Mouse (Mus musculus): Measurements from ENCODE around the gene Secisbp2. TPM values are rescaled to one million over a fixed set of nuclear protein-coding genes. Genes with fewer than 3 reads are reported as not detected.

Secisbp2 gene
- polyA plus RNA-seq, 1 experiment, result 25.8 TPM

- no peaks in the 10 kb centered on the region for H3K36me3 ChIP-seq (ENCODE audit: control insufficient read depth, insufficient read depth, low read length)
- H3K4me3 ChIP-seq (ENCODE audit: extremely low read depth, insufficient read depth, insufficient read length), result no peak overlapping the region
- 73% methylated on average over 11 of the region's 11 CpGs for WGBS
- TF ChIP-seq CTCF (IDR thresholded peaks at IDR 0.05; ENCODE audit: extremely low read depth, insufficient read depth, insufficient read length, insufficient replicate concordance) (no peak), POLR2A (IDR thresholded peaks at IDR 0.05; ENCODE audit: low read depth, low read length) (no peak)
- no peaks in the 10 kb centered on the region for H3K27me3 ChIP-seq (ENCODE audit: control insufficient read depth, insufficient read depth, low read length)
- peaks cover 2% of the 10 kb centered on the region; the same call in 1 of the 2 replicates for H3K4me1 ChIP-seq (ENCODE audit: control insufficient read depth, insufficient read depth, insufficient read length)
- no peak for DNase-seq (ENCODE audit: low read depth in 1 of 2, low spot score in 2 of 2)
- H3K27ac ChIP-seq (ENCODE audit: insufficient read depth, low read length), result no peak overlapping the region
Observed at GRCm38 (mm10) chr13:51642171-51642778, 9.2 kb upstream of the Secisbp2 start.

DNA sequence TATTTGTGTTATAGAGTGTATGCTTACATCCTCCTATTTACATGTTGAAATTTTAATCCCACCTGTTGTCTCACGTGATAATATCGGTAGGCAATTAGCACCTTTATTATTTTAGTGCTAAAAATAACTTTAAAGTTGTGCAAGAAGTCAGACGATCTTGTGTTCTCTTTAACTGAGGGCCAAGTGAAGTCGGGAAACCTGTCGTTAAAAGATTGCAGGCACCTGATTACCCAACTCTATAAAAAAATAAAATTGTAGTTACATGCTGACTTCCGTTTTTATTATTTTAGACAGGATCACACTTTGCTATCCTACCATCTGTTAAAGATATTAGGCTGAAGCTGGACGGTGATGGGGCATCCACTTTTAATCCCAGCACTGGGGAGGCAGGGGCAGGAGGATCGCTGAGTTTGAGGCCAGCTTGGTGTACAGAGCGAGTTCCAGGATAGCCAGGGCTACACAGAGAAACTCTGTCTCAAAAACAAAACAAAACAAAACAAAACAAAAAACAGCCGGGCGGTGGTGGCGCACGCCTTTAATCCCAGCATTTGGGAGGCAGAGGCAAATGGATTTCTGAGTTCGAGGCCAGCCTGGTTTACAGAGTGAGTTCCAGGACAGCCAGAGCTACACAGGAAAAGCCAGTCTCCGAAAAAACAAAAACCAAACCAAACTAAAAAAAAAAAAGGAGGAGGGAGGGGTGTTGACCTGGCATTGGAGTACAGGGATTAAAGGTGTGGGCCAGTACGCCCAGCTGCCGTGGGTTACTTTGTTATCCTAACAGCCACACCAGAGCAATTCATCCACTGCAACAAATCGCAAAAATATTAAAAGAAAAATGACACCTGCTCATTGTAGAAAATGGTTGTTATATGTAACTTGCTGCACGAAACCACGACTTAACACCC, 7.3 kb upstream of the Secisbp2 start:
- no peaks in the 10 kb centered on the region for H3K36me3 ChIP-seq (ENCODE audit: control insufficient read depth, insufficient read depth, low read length)
- peak overlapping the region; percentile 87 for H3K27ac ChIP-seq (ENCODE audit: insufficient read depth, low read length)
- no peaks in the 10 kb centered on the region for H3K27me3 ChIP-seq (ENCODE audit: control insufficient read depth, insufficient read depth, low read length)
- no peak for DNase-seq (ENCODE audit: low read depth in 1 of 2, low spot score in 2 of 2)
- H3K4me3 ChIP-seq (ENCODE audit: extremely low read depth, insufficient read depth, insufficient read length), result peak overlapping the region; percentile 74
- peaks cover 2% of the 10 kb centered on the region; the same call in 1 of the 2 replicates for H3K4me1 ChIP-seq (ENCODE audit: control insufficient read depth, insufficient read depth, insufficient read length)
- no peak for TF ChIP-seq CTCF (IDR thresholded peaks at IDR 0.05; ENCODE audit: extremely low read depth, insufficient read depth, insufficient read length, insufficient replicate concordance)
- TF ChIP-seq POLR2A (IDR thresholded peaks at IDR 0.05; ENCODE audit: low read depth, low read length), result no peak
- WGBS, result 47% methylated on average over 20 of the region's 20 CpGs

DNA sequence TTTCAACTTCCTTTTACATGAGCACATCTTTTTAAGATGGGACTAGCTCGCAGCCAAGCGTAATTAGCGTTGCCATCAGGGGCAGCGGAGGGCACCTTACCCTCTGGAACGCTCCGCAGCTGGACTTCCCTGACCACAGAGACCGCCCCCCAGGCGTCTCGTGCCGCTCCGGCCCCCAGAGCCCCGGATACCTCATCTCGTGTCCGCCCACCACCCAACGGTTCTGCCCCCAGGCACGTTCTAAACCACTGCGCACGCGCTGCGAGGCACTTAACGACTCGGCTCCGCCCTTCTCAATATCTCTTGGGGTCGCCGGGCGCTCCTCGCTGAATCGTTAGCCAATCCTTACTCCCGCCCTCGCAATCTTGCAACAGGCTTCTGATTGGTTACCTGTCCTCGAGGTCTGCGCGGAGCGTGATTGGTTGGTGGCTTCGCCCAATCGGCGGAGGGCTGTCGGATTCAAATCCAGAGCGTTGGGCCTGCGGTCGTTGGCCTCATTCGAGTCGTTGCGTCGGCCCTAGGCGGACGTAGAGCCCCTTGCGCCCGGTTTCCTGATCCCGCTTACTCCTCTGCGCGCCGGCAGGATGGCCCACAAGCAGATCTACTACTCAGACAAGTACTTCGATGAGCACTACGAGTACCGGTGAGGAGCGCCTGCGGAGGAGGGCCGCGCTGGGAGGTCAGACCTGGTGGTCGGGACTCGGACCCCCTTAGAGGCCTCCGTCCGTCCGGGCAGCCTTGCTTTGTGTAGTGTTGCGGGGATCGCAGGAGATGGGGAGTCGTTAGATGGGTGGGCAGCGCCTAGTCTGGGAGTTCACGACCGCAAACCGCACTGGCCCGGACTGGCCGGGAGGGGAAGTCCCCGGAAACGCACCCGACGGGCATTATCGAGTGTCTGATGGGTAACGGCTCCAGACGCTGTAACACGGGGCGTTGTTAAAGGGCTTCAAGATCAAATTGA, 6.4 kb upstream of the Secisbp2 start, which contains the start of gene Cks2:
Cks2 (plus strand) TSS at position 404 of the 961 bp plus-strand sequence.
- DNase-seq (ENCODE audit: low read depth in 1 of 2, low spot score in 2 of 2), result peak; percentile 97
- H3K27me3 ChIP-seq (ENCODE audit: control insufficient read depth, insufficient read depth, low read length), result no peaks in the 10 kb centered on the region
- H3K4me1 ChIP-seq (ENCODE audit: control insufficient read depth, insufficient read depth, insufficient read length), result peaks cover 2% of the 10 kb centered on the region; the same call in 1 of the 2 replicates
- under 1% methylated on average over 83 of the region's 83 CpGs for WGBS
- no peaks in the 10 kb centered on the region for H3K36me3 ChIP-seq (ENCODE audit: control insufficient read depth, insufficient read depth, low read length)
- TF ChIP-seq CTCF (IDR thresholded peaks at IDR 0.05; ENCODE audit: extremely low read depth, insufficient read depth, insufficient read length, insufficient replicate concordance) (no peak), POLR2A (IDR thresholded peaks at IDR 0.05; ENCODE audit: low read depth, low read length) (peak; percentile 48)
- peak within 1 kb of the TSS; percentile 87 for H3K27ac ChIP-seq (ENCODE audit: insufficient read depth, low read length)
- H3K4me3 ChIP-seq (ENCODE audit: extremely low read depth, insufficient read depth, insufficient read length), result peak within 1 kb of the TSS; percentile 79

- Histone ChIP-seq H3K27me3 (ENCODE audit: control insufficient read depth, insufficient read depth, low read length) (no peaks in the 10 kb centered on the region), H3K36me3 (ENCODE audit: control insufficient read depth, insufficient read depth, low read length) (no peaks in the 10 kb centered on the region), H3K4me1 (ENCODE audit: control insufficient read depth, insufficient read depth, insufficient read length) (peaks cover 2% of the 10 kb centered on the region; the same call in 1 of the 2 replicates), H3K27ac (ENCODE audit: insufficient read depth, low read length) (peak overlapping the region; percentile 64; the same call in 1 of the 2 replicates), H3K4me3 (ENCODE audit: extremely low read depth, insufficient read depth, insufficient read length) (peak overlapping the region; percentile 79)
- under 1% methylated on average over 7 of the region's 7 CpGs for WGBS
- no peak for TF ChIP-seq CTCF (IDR thresholded peaks at IDR 0.05; ENCODE audit: extremely low read depth, insufficient read depth, insufficient read length, insufficient replicate concordance)
- TF ChIP-seq POLR2A (IDR thresholded peaks at IDR 0.05; ENCODE audit: low read depth, low read length), result no peak
- DNase-seq (ENCODE audit: low read depth in 1 of 2, low spot score in 2 of 2), result no peak
Observed at GRCm38 (mm10) chr13:51645872-51646271, 5.6 kb upstream of the Secisbp2 start.

DNA sequence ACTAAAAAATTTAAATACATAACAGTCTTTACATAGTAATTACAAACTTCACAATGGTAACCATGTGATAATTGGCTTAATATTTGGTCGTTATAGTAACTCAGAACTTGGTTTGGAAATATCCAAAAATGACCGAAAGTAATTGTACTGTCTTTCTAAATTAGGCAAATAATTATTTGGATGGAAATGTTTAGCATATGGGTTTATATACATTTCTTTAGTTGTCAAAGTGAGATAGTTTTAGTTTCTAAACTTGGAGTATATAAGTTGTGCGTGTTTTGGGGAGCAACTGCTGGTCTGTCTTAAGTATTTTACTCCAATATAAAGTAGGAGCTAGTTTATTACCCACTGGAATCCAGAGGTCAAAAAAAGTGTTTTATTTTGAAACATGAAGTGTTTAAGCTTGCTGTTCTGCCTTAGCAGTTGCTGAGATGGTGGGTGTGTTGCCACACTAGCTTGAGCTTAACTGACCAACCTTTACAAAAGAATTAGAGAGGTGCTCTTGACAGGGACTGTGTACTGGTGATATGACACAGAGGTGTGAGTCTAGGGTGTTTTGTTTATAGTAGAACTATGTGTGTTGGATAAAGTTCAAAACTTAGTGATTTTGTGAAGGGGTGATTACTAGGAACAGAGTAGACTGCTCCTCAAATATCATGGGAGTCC, 5.0 kb upstream of the Secisbp2 start:
- no peaks in the 10 kb centered on the region for H3K27me3 ChIP-seq (ENCODE audit: control insufficient read depth, insufficient read depth, low read length)
- DNase-seq (ENCODE audit: low read depth in 1 of 2, low spot score in 2 of 2), result no peak
- peaks cover 7% of the 10 kb centered on the region; the same call in 1 of the 2 replicates for H3K4me1 ChIP-seq (ENCODE audit: control insufficient read depth, insufficient read depth, insufficient read length)
- no peak overlapping the region for H3K27ac ChIP-seq (ENCODE audit: insufficient read depth, low read length)
- WGBS, result 13% methylated on average over 3 of the region's 3 CpGs
- TF ChIP-seq POLR2A (IDR thresholded peaks at IDR 0.05; ENCODE audit: low read depth, low read length) (no peak), CTCF (IDR thresholded peaks at IDR 0.05; ENCODE audit: extremely low read depth, insufficient read depth, insufficient read length, insufficient replicate concordance) (no peak)
- no peaks in the 10 kb centered on the region for H3K36me3 ChIP-seq (ENCODE audit: control insufficient read depth, insufficient read depth, low read length)
- H3K4me3 ChIP-seq (ENCODE audit: extremely low read depth, insufficient read depth, insufficient read length), result peak overlapping the region; percentile 3; the same call in 1 of the 2 replicates
